Mouse (Mus musculus) embryonic facial prominence, embryonic 15.5 days (tissue): ENCODE measurements at regions not wholly inside any gene's neighbourhood (a gene's known extent, or its start where the extent isn't known, plus 50 kb on each side); places are given as distances from the start of the nearest gene placed in this dataset.
A peak's percentile ranks its signal among the peaks of the same experiment; 100 is the strongest.

Source experiments
- ATAC-seq: fragments of 200-750 bp; cut with Nextera tagmentation; 2 replicates; pipeline ENCODE4 v1.8.0; 2017; ENCODE audit warnings: low read depth, moderate TSS enrichment; ENCODE audit not compliant: insufficient number of reproducible peaks, low FRiP score, low TSS enrichment
- H3K27ac ChIP-seq: fragments of 300-500 bp; sonication (generic); replicated peaks from 2 replicates; pipeline ENCODE4 v1.5.1; 2015; ENCODE audit warnings: mild to moderate bottlenecking, inconsistent platforms
- H3K27me3 ChIP-seq: fragments of 300-500 bp; sonication (generic); 2 replicates; pipeline ENCODE4 v1.6.1; 2015; ENCODE audit warnings: inconsistent platforms
- H3K36me3 ChIP-seq: fragments of 300-500 bp; sonication (generic); 2 replicates; pipeline ENCODE4 v1.6.1; 2015; ENCODE audit warnings: mild to moderate bottlenecking, inconsistent platforms
- H3K4me1 ChIP-seq: fragments of 300-500 bp; sonication (generic); 2 replicates; pipeline ENCODE4 v1.6.1; 2015; ENCODE audit warnings: inconsistent platforms
- H3K4me2 ChIP-seq: fragments of 300-500 bp; sonication (generic); replicated peaks from 2 replicates; pipeline ENCODE4 v1.6.1; 2015; ENCODE audit warnings: mild to moderate bottlenecking, inconsistent platforms
- H3K4me3 ChIP-seq: fragments of 300-500 bp; sonication (generic); replicated peaks from 2 replicates; pipeline ENCODE4 v1.5.1; 2015; ENCODE audit warnings: mild to moderate bottlenecking, inconsistent platforms
- H3K9ac ChIP-seq: fragments of 300-500 bp; sonication (generic); 2 replicates; pipeline ENCODE4 v1.6.1; 2015; ENCODE audit warnings: inconsistent platforms
- H3K9me3 ChIP-seq: fragments of 300-500 bp; sonication (generic); replicated peaks from 2 replicates; pipeline ENCODE4 v1.6.1; 2016; ENCODE audit warnings: inconsistent platforms
- WGBS: fragments of 180-500 bp; shearing (Covaris S2); methylation state at CpG from one replicate; pipeline ENCODE4 v1.1.7; 2015; 5-methylcytosine and 5-hydroxymethylcytosine counted together

GRCm38 (mm10) chr4:142605098-142605497 lies 365.9 kb upstream of the Kazn start:
- Histone ChIP-seq H3K4me2 (no peak overlapping the region), H3K9ac (no peak overlapping the region), H3K9me3 (no peaks in the 10 kb centered on the region), H3K27me3 (no peaks in the 10 kb centered on the region), H3K36me3 (no peaks in the 10 kb centered on the region), H3K4me3 (no peak overlapping the region), H3K4me1 (no peaks in the 10 kb centered on the region), H3K27ac (no peak overlapping the region)
- 76% methylated on average over 3 of the region's 3 CpGs for WGBS
- no peak for ATAC-seq

DNA sequence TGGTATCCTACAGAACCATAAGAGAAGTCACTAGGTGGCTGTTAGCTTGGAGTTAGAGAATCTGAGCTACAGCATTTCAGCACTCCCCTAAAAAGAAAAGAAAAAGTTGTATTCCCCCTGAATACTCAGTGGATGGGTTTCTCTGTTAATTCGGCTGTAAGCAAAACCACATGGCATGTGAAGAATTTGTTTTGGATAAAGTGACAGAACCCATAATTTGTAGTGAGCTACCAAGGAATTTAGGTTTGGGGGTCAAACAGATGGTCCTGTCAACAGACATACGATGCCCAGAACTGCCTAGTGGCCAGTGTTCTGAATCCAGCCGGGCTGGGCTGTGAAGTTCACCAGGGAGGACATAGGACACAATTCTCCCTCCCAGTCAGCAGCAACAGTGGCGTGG lies 358.0 kb upstream of the Kazn start:
- H3K4me2 ChIP-seq, result no peak overlapping the region
- H3K4me3 ChIP-seq, result no peak overlapping the region
- no peaks in the 10 kb centered on the region for H3K36me3 ChIP-seq
- H3K9ac ChIP-seq, result no peak overlapping the region
- no peak overlapping the region for H3K27ac ChIP-seq
- H3K4me1 ChIP-seq, result 0 out of 2 replicates have a peak, but pooled peaks cover 8% of the 10 kb centered on the region
- 23% methylated on average over 4 of the region's 4 CpGs for WGBS
- no peak for ATAC-seq
- H3K27me3 ChIP-seq, result no peaks in the 10 kb centered on the region
- H3K9me3 ChIP-seq, result no peaks in the 10 kb centered on the region

DNA sequence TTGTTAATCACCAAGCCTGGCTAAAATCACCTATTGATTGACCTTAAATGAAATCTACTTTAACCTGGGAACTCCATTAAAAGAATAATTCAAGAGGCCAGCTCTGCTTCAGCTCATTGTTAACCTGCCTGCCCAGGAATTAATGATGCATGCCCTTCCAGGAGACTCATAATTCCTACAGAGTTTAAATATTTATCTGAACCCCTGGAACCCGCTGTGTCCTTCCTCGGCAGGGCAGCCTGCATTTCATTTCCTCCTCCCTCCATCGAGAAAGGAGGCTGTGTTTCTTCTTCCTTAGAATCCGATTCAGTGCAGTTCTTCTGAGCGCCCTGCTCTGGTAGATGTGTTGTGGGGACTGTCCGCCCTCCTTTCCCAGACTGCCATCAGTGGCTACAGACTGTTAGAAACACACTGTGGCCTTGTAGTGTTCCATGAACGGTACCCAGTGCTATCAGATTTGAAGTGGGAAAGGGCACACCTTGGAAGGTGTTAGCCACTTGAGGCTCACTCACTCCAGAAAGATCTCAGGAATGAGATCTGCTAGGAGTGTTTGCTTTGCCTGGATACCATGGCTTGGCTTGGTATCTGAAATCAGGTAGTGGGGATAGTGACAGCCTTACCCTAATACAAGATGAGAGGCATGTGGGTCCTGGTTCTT lies 350.0 kb upstream of the Kazn start:
- no peaks in the 10 kb centered on the region for H3K36me3 ChIP-seq

DNA sequence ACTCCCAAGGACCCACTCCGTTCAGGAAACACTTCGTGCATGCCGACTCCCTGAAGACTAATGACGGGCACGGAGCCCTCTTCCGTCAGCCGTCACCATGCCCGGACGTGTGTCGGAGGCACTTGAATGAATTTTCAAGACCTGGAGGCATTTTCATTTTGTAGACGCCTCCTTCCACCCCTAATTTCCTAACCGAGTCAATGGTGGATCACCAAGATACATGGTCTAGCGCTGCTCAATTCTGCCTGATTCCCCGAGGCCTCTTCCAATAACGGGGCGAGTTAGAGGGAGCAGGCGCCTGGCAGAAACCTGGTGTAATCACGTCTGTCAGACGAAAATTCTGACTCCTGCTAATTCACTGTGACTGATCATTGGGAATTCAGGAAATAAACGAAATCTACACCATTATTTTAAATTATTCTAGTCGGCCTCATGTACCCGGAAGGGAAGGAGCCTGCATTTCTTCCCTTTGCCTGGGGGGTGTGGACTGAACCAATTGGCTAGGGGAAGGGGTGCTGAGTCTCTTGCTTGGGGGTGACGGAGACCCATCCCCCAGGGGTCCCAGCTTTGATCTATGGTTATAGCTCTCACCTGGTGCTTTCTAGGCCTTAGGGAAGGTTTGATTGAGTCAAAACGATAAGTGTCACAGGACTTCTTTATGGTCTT lies 349.4 kb upstream of the Kazn start:
- 35% methylated on average over 24 of the region's 24 CpGs for WGBS
- peak overlapping the region; percentile 10 for H3K4me3 ChIP-seq
- H3K36me3 ChIP-seq, result no peaks in the 10 kb centered on the region
- peak overlapping the region; percentile 27 for H3K4me2 ChIP-seq
- H3K9me3 ChIP-seq, result no peaks in the 10 kb centered on the region
- H3K27ac ChIP-seq, result no peak overlapping the region
- no peak overlapping the region for H3K9ac ChIP-seq
- no peaks in the 10 kb centered on the region for H3K27me3 ChIP-seq
- peaks cover 13% of the 10 kb centered on the region for H3K4me1 ChIP-seq
- no peak for ATAC-seq

More for the DNA sequence above, 350.0 kb upstream of the Kazn start:
- Histone ChIP-seq H3K4me3 (no peak overlapping the region), H3K4me2 (no peak overlapping the region), H3K9me3 (no peaks in the 10 kb centered on the region), H3K27ac (no peak overlapping the region), H3K27me3 (no peaks in the 10 kb centered on the region), H3K9ac (no peak overlapping the region), H3K4me1 (peaks cover 13% of the 10 kb centered on the region)
- no peak for ATAC-seq
- 67% methylated on average over 7 of the region's 7 CpGs for WGBS

- no peak overlapping the region for H3K4me2 ChIP-seq
- WGBS, result 55% methylated on average over 22 of the region's 22 CpGs
- peaks cover 13% of the 10 kb centered on the region for H3K4me1 ChIP-seq
- H3K4me3 ChIP-seq, result no peak overlapping the region
- H3K9ac ChIP-seq, result no peak overlapping the region
- H3K27me3 ChIP-seq, result no peaks in the 10 kb centered on the region
- H3K27ac ChIP-seq, result no peak overlapping the region
- no peaks in the 10 kb centered on the region for H3K9me3 ChIP-seq
- ATAC-seq, result no peak
- no peaks in the 10 kb centered on the region for H3K36me3 ChIP-seq
Measured at GRCm38 (mm10) chr4:142587345-142588035, 348.3 kb upstream of the Kazn start.

DNA sequence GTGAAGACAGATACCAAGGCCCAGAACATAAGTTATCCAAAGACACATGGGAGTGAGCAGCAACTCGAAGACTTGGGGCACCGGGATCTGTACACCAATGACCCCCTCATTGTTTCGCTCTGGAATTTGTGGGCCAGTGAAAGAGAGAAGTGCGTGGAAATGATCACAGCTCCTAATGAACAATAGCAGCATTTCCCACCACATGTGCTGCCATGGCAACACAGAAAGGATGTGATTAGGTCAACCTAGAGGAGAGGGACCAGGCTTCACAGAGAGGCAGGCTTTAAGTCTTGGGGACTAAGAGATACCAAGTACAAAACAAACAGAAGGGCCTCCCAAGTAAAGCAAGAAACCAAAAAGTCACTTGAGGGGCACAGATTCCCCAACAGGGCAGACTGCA lies 339.3 kb upstream of the Kazn start:
- 74% methylated on average over 4 of the region's 4 CpGs for WGBS

DNA sequence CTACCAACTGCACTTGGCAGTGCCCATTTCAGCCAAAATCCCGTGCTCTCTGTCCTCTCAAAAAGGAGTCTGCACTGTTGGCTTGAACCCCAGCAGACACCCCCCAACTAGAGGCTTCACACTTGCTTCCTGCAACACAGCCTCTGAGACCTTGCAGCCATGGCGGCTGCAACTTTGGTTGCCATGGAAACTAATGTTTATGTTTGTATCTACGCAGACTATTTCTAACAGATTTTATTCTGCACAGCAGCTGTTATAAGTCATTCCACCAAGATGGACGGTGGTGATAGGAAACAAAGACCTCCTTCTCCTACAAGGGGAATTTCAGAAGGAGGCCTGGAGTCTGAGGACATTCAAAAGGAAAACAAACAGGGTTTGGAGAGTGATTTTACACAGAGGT lies 338.3 kb upstream of the Kazn start:
- H3K27me3 ChIP-seq, result no peaks in the 10 kb centered on the region
- no peaks in the 10 kb centered on the region for H3K9me3 ChIP-seq
- peak overlapping the region; percentile 24; the same call in 1 of the 2 replicates for H3K4me2 ChIP-seq
- peaks cover 20% of the 10 kb centered on the region for H3K4me1 ChIP-seq
- no peaks in the 10 kb centered on the region for H3K36me3 ChIP-seq
- H3K9ac ChIP-seq, result no peak overlapping the region
- ATAC-seq, result peak; percentile 64; the same call in 1 of the 2 replicates
- H3K4me3 ChIP-seq, result no peak overlapping the region
- 21% methylated on average over 4 of the region's 4 CpGs for WGBS
- H3K27ac ChIP-seq, result peak overlapping the region; percentile 34; the same call in 1 of the 2 replicates

More for the DNA sequence above, 339.3 kb upstream of the Kazn start:
- no peak overlapping the region for H3K27ac ChIP-seq
- H3K4me3 ChIP-seq, result no peak overlapping the region
- H3K9me3 ChIP-seq, result no peaks in the 10 kb centered on the region
- no peak overlapping the region for H3K9ac ChIP-seq
- H3K4me2 ChIP-seq, result no peak overlapping the region
- H3K4me1 ChIP-seq, result peaks cover 20% of the 10 kb centered on the region
- no peak for ATAC-seq
- no peaks in the 10 kb centered on the region for H3K36me3 ChIP-seq
- H3K27me3 ChIP-seq, result no peaks in the 10 kb centered on the region

GRCm38 (mm10) chr4:142574528-142574927 lies 335.3 kb upstream of the Kazn start:
- WGBS, result 54% methylated on average over 1 of the region's 1 CpGs
- Histone ChIP-seq H3K4me3 (no peak overlapping the region), H3K36me3 (no peaks in the 10 kb centered on the region), H3K27me3 (no peaks in the 10 kb centered on the region), H3K9me3 (no peaks in the 10 kb centered on the region), H3K4me1 (peaks cover 23% of the 10 kb centered on the region), H3K4me2 (no peak overlapping the region), H3K27ac (no peak overlapping the region), H3K9ac (no peak overlapping the region)
- ATAC-seq, result no peak

- Histone ChIP-seq H3K36me3 (no peaks in the 10 kb centered on the region), H3K27ac (no peak overlapping the region), H3K4me3 (no peak overlapping the region), H3K9ac (no peak overlapping the region), H3K9me3 (no peaks in the 10 kb centered on the region), H3K4me2 (no peak overlapping the region), H3K4me1 (0 out of 2 replicates have a peak, but pooled peaks cover 3% of the 10 kb centered on the region), H3K27me3 (no peaks in the 10 kb centered on the region)
- ATAC-seq, result no peak
- WGBS, result 82% methylated on average over 7 of the region's 7 CpGs
Measured at GRCm38 (mm10) chr4:142570712-142571111, 331.5 kb upstream of the Kazn start.

DNA sequence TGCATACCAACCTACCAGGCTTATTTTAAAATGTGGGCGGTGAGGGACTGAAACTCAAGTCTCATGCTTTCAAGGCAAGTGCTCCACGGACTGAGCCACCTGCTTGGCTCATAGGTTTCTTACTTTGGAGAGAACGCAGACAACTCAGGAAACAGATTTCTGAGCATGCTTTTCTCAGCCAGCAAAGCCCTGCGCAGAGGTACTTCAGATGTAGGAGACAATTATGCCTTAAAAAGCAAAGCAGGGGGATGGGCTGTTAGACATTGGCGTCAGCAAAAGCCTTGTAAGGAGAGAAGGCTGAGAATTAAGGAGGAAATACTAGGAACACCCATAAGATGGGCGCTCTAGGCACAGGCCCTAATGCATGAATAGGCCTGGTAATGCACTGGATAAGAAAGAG lies 329.4 kb upstream of the Kazn start:
- no peak for ATAC-seq
- 0 out of 2 replicates have a peak, but pooled peaks cover 3% of the 10 kb centered on the region for H3K4me1 ChIP-seq
- H3K27ac ChIP-seq, result no peak overlapping the region
- WGBS, result 62% methylated on average over 6 of the region's 6 CpGs
- no peak overlapping the region for H3K4me2 ChIP-seq
- no peak overlapping the region for H3K9ac ChIP-seq
- H3K9me3 ChIP-seq, result no peaks in the 10 kb centered on the region
- no peaks in the 10 kb centered on the region for H3K27me3 ChIP-seq
- no peaks in the 10 kb centered on the region for H3K36me3 ChIP-seq
- no peak overlapping the region for H3K4me3 ChIP-seq

- H3K9ac ChIP-seq, result no peak overlapping the region
- H3K27ac ChIP-seq, result no peak overlapping the region
- H3K27me3 ChIP-seq, result no peaks in the 10 kb centered on the region
- H3K9me3 ChIP-seq, result no peaks in the 10 kb centered on the region
- no peak overlapping the region for H3K4me3 ChIP-seq
- H3K4me2 ChIP-seq, result no peak overlapping the region
- no peak for ATAC-seq
- WGBS, result 43% methylated on average over 3 of the region's 3 CpGs
- H3K36me3 ChIP-seq, result no peaks in the 10 kb centered on the region
- no peaks in the 10 kb centered on the region for H3K4me1 ChIP-seq
Measured at GRCm38 (mm10) chr4:142554716-142555115, 315.5 kb upstream of the Kazn start.
